Mouse (Mus musculus): ENCODE measurements at regions not wholly inside any gene's neighbourhood (a gene's known extent, or its start where the extent isn't known, plus 50 kb on each side); places are given as distances from the start of the nearest gene placed in this dataset.
"Not testable (repeated sequence)": the region's sequence is repeated elsewhere in the genome, so short reads cannot be mapped to it uniquely, and the experiment has no call there.

DNA sequence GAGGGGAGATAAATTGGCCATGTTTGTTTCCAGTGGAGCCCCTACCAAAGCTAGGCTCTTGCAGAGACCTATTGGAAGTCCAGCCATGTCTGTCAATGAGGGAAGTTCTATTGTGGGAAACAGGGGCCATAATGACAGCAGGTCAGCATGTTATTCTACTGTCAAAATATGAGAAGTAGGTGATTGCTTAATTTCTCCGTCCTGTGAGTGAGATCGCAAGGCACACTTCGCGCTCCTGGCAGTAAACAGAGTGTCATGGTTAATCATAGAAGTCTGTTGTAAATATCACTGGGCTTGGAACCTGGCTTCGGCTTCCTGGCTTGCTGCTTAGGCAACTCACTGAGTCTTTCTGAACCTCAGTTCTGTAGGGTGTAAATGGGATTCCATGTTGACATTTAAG is 72.5 kb upstream of the Ccdc122 start:
- intact Hi-C loops (cut with DNase I): no loop called here
- DNase-seq: no peak

DNA sequence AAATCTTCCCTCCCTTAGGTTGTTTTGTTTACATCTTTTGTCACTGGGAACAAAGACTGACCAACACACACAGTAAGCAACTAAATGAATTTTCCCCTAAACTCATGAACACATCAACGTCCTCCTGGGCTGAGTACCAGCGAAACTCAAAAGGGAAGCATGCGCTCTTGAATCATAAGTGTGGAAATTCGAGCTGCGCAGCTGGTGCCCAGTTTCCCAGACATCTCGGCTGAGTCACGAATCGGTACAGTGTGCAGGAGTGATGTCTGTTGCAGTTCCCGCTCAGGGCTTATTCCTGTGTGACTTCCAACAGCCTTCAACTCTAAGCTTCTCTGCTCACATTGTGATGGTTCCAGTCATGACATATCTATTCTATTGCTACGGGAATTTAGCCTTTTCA is 77.7 kb upstream of the Ccdc122 start:
- DNase-seq: no peak
- intact Hi-C loops (cut with DNase I): no loop called here

GRCm38 (mm10) chr14:76957136-76957535 is 79.4 kb upstream of the Ccdc122 start:
- no peak for DNase-seq
- intact Hi-C loops (cut with DNase I): no loop called here

GRCm38 (mm10) chr14:76953171-76953570 is 83.4 kb upstream of the Ccdc122 start:
- intact Hi-C loops (cut with DNase I): loop anchor here (5.0 kb wide), 3 partner anchors 54 to 451 kb away; no protein-coding TSS in a partner anchor
- no peak for DNase-seq

GRCm38 (mm10) chr14:76951450-76951849 is 85.1 kb upstream of the Ccdc122 start:
- DNase-seq: peak; percentile 48 to 55
- intact Hi-C loops (cut with DNase I): loop anchor here (5.0 kb wide), 3 partner anchors 56 to 449 kb away; no protein-coding TSS in a partner anchor

DNA sequence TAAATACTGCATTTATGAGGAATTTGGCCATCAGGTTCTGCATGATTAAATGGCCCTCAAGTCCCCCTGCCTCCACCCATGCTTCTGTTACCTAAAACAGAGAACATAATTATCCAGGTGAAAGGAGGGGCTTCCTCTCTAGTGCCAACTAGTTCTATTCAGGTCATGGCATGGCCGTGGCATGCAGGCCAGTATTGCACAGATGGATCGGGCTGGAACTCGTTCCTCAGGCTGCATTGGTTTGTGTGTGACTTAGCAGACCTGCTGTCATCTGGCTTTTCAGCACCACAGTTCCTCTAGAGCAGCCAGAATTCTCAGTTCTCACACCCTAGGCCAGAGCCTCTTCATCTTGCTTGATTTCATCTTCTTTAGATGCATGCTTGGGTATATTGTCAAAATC is 87.2 kb upstream of the Ccdc122 start:
- intact Hi-C loops (cut with DNase I): no loop called here
- DNase-seq: no peak

DNA sequence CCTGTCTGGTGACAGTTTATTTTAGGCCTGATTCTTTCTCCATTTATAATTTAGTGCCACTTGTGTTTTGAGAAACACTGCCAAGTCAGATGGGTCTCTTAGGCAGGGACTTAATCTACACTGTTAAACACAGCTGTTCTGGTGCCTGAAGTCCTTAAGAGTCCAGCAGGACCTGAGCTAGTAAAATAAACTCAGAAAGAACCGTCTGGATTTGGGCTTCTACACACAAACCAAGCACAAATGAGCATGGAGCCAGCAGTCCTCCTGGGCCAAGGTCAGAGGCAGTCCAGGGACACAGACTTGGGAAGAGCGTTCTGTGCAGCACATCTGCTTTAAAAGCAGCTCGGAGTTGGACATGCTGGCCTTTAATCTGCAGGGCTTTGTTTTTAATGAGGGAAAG is 87.6 kb upstream of the Ccdc122 start:
- intact Hi-C loops (cut with DNase I): loop anchor here (1.0 kb wide), 1 partner anchor 66 kb away; no protein-coding TSS in a partner anchor
- peak; percentile 49 to 54 for DNase-seq

DNA sequence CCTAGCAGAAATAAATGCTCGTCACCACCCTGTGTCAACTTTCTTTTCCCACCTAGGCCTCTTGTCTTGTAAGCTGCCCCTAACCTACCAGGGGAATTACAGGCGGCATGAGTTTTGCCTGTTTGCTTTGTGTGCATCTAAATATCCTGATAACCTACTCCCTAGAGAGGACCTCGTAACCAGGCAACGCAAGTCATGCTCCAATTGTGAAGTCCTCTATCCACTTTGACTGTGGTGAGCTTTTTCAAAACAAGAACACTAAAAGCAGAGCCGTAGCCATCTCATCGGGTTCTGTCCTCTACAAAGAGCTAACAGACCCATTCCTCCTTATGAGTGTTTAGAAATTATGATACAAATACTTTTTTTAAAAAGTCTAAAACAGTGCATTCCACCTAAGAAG is 88.1 kb upstream of the Ccdc122 start:
- intact Hi-C loops (cut with DNase I): loop anchor here (1.0 kb wide), 1 partner anchor 65 kb away; no protein-coding TSS in a partner anchor
- DNase-seq: peak in 1 of 2 experiments; percentile 31

GRCm38 (mm10) chr14:76947148-76947547 is 89.4 kb upstream of the Ccdc122 start:
- DNase-seq: peak; percentile 15
- intact Hi-C loops (cut with DNase I): no loop called here

DNA sequence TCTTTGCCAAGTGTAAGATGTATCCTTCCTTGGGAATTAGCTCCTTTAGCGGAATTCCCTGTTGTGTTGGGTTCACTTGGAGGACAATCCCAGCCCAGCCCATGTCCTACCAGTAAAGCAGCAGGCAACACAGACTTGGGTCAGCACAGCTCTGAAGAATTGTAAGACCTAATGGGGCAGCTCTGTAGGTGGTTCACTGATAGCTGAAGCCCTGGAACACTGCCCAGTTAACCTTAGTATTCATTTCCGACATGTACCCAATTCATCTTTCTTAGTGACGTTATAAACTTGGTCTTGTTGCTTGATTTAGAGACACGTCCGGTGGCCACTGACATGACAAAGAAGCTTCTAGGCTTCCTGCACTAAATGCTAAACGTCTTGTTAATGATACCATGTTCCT is 90.9 kb upstream of the Ccdc122 start:
- no peak for DNase-seq
- intact Hi-C loops (cut with DNase I): no loop called here

DNA sequence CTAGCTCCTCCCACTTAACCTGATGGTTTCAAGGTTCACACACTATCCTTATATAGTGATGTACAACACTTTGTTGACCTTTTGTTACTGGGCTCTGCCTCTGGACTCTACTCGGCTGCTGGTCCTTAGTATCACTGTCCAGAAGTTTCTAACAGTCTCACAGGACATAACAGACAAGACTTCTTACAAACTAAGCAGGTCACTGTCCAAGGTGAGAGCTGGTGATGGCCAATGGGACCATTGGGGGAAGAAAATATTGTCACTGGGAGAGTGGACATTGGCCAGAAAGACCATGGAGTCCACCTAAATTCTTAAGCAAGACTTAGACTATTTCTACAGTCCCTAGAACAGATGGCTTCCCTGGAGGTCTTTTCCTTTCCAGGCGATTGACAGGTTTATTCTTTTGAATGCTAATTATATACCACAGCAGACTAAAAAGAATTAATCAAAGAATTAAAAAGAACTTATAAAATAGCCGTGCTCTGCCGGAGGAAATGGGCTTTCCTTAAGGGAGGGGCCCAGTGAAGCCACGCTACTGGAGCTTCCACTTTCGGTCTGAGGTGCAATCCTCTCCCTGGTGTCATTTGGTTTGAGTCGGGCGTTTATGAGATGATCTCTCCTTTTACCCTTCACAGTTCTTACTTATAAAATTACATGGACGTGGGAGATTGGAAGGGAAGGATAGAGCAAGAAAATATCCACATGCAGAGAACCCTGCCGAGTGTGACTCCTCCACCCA is 94.9 kb upstream of the Ccdc122 start:
- DNase-seq: no peak
- intact Hi-C loops (cut with DNase I): no loop called here

- intact Hi-C loops (cut with DNase I): no loop called here
- no peak for DNase-seq
Measured at GRCm38 (mm10) chr14:76940507-76940906, 96.1 kb upstream of the Ccdc122 start.

DNA sequence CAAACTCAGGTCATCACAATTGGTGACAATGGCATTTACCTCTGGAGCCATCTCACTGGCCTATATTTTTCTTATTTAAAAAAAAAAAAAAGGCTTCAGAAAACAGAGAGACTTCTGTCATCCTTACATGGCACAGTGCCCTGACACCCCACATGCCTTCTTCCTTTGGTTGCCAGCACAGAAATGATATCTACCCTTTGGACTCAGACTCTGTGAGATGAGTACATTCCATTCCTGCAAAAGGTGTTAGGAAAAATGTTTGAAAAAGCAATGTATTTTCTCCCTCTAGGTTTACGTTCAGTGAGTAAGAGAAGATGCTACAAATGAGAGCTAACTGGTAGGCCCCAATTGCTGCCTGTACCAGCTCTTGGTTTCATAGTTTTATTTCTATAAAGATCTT is 99.9 kb upstream of the Ccdc122 start:
- no peak for DNase-seq
- intact Hi-C loops (cut with DNase I): no loop called here

GRCm38 (mm10) chr14:76936051-76936450 is 100.5 kb upstream of the Ccdc122 start:
- intact Hi-C loops (cut with DNase I); DNase-seq: not testable (repeated sequence)

- no peak for DNase-seq
- intact Hi-C loops (cut with DNase I): no loop called here
Measured at GRCm38 (mm10) chr14:76935453-76935852, 101.1 kb upstream of the Ccdc122 start.

DNA sequence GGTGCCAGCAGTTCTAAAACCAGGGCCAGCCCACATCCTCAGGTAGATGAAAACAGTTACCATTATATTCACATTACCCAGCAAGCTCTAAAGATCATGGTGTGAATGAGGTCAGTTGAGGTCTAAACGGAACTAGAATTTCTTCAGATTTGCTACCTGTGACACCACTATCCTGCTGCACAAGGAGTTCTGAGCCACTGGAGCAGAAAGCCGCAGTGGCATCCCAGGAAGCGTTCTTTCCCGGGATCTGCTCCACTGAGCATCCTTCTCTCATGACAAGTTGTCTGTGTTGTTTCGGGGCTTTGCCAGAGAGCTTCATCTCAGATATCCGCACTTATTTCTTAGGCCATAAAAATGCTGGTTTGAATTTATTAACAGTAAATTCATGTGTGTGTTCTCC is 103.7 kb upstream of the Ccdc122 start:
- DNase-seq: no peak
- intact Hi-C loops (cut with DNase I): no loop called here

- DNase-seq: no peak
- intact Hi-C loops (cut with DNase I): no loop called here
Measured at GRCm38 (mm10) chr14:76931398-76931797, 105.2 kb upstream of the Ccdc122 start.

DNA sequence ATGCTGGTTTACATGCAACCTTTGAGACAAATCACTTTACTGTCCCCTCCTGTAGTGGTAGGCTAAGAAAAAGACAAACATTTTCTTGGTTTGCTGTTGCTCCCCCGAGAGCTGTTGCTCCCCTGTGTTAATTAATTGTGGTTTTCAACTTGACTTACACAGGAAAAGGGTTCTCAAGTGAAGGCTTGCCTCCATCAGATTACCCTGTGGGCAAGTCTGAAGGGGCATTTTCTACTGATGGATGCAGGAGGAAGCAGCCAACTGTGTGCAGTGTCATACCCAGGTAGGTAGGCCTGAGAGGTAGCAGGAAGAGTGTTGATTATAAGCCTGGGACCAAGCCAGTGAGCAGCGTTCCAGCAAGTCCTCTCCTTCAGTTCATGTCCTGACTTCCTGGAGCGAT is 107.0 kb upstream of the Ccdc122 start:
- intact Hi-C loops (cut with DNase I): no loop called here
- DNase-seq: no peak

GRCm38 (mm10) chr14:76928706-76929105 is 107.9 kb upstream of the Ccdc122 start:
- intact Hi-C loops (cut with DNase I): no loop called here
- DNase-seq: no peak

GRCm38 (mm10) chr14:76927245-76927806 is 109.2 kb upstream of the Ccdc122 start:
- intact Hi-C loops (cut with DNase I): no loop called here
- no peak for DNase-seq

- no peak for DNase-seq
- intact Hi-C loops (cut with DNase I): no loop called here
Measured at GRCm38 (mm10) chr14:76926416-76926815, 110.2 kb upstream of the Ccdc122 start.

DNA sequence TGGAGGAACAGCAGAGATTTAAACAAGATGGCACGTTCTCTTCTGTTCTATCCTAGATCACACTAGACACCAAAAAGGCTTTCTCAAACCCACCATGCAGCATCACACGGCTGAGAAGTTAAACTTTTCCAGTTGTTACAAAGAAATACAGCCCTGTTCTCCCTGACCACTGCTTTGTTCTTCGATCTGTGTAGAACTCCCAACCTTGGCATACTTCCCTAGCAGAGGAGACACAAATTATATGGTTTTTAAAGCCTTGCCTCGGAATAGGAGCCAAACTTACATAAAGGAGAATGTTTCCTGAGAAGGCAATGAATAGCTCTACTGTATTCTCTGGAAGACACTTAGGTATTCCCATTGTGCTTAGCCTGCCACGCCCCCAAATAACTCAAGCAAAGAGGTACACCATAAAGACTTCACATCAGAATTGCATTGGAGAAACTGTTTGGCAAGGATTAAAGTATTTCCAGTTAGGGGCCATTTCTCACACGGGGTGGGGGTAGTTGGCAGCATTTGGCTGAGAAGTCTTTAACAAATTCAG is 114.1 kb upstream of the Ccdc122 start:
- DNase-seq: no peak
- intact Hi-C loops (cut with DNase I): no loop called here
